Mouse (Mus musculus): Measurements from ENCODE around the gene Baz2b. TPM values are rescaled to one million over a fixed set of nuclear protein-coding genes. Genes with fewer than 3 reads are reported as not detected.

Gene Baz2b
- polyA plus RNA-seq, 1 experiment: 17.1 TPM

DNA sequence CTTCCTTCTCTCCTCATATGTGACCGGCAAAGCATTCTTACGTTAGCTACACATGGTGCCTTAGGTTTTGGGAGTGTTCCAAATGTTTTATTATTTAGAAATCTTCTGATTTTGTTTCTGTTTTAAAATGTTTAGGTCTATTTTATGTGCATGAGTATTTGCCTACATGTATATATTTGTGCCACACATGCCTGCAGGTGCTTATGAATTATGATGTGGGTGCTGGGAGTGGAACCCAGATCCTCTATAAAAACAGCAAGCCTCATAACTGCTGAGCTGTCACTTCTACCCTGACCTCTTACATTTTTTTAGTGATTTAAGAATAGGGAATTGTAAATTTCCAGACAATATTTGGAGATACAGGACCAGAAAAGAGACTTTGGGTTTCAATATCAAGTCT is 12.3 kb upstream of the Baz2b start:
- Histone ChIP-seq H3K4me1 (peaks cover 57% of the 10 kb centered on the region), H3K27me3 (replicated peaks) (no peaks in the 10 kb centered on the region), H3K36me3 (replicated peaks; ENCODE audit: low read length) (peaks cover 42% of the 10 kb centered on the region), H3K9me3 (no peaks in the 10 kb centered on the region), H3K4me3 (replicated peaks) (no peak overlapping the region)
- TF ChIP-seq GATA1 (IDR thresholded peaks at IDR 0.05; ENCODE audit: borderline replicate concordance, low read length) (no peak), FLI1 (IDR thresholded peaks at IDR 0.05; ENCODE audit: low read length) (no peak)

DNA sequence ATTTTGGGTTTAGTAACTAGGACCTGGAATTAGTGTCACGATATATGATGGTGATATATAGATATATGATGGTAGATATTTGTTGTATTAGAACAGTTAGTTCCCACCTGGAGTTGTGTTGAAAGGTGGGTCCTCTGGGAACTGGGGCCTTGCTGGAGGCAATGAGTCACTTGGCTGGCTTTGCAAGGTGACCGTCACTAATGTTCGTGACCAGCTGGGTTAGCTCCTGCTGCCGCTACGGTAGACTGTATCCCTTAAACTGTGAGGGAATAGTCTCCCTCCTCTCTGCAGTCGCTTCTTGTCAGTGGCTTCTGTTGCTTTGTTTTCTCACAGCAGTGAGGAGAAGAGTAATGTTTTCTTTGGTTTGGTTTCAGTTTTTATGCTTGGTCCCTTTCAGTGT is 11.6 kb upstream of the Baz2b start:
- TF ChIP-seq GATA1 (IDR thresholded peaks at IDR 0.05; ENCODE audit: borderline replicate concordance, low read length) (no peak), FLI1 (IDR thresholded peaks at IDR 0.05; ENCODE audit: low read length) (no peak)
- Histone ChIP-seq H3K4me3 (replicated peaks) (peak overlapping the region; percentile 2), H3K9me3 (no peaks in the 10 kb centered on the region), H3K36me3 (replicated peaks; ENCODE audit: low read length) (peaks cover 46% of the 10 kb centered on the region), H3K4me1 (peaks cover 63% of the 10 kb centered on the region), H3K27me3 (replicated peaks) (no peaks in the 10 kb centered on the region)

DNA sequence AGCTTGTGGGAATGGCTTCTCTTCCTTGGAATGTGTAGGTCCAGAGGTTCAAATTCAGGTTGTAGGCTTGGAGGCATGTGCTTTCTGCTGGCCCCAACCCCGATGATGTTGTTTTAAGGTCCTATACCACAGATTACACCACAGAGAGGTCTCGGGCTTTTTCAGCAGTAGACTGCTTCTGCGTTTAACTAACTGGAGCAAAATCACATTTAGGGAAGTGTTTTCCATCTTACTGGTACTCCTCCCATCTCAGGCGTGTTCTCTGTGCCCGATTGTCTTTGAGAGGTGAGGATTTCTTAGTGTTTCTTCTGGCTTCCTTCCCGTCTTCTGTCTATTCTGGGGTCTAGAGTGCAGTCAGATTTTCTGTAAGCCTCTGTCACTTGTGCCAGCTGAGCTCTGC is 8.0 kb upstream of the Baz2b start:
- Histone ChIP-seq H3K4me1 (peaks cover 69% of the 10 kb centered on the region), H3K4me3 (replicated peaks) (no peak overlapping the region), H3K27me3 (replicated peaks) (no peaks in the 10 kb centered on the region), H3K36me3 (replicated peaks; ENCODE audit: low read length) (peaks cover 62% of the 10 kb centered on the region), H3K9me3 (no peaks in the 10 kb centered on the region)
- TF ChIP-seq FLI1 (IDR thresholded peaks at IDR 0.05; ENCODE audit: low read length) (no peak), GATA1 (IDR thresholded peaks at IDR 0.05; ENCODE audit: borderline replicate concordance, low read length) (no peak)

DNA sequence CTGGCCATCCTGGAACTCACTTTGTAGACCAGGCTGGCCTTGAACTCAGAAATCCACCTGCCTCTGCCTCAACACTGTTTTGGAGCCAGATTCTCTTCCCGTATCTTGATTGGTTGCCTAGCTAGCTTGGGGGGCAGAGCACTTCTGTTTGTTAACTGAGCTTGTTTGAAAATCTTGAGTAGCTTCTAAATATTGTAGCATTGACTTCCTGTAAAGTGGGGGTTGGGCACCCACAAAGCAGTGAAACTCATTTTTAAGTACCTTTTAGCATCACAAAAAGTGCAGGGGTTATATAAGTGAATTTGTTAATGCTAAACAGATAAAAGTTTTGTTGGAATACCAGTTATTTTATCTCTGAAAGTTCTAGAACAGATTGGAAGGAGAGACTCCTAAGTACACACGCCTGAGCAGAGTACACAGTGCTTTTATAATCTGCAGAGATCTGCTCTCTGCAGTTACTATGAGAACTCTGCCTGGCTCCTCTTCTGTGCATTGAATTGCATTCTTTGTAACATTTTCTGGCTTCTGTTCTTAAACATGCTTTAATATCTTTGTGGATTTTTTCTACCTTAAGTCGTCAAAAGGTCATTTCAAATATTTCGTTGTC is 7.0 kb upstream of the Baz2b start:
- H3K4me1 ChIP-seq: peaks cover 71% of the 10 kb centered on the region
- H3K27me3 ChIP-seq (replicated peaks): no peaks in the 10 kb centered on the region
- no peak overlapping the region for H3K4me3 ChIP-seq (replicated peaks)
- TF ChIP-seq GATA1 (IDR thresholded peaks at IDR 0.05; ENCODE audit: borderline replicate concordance, low read length) (no peak), FLI1 (IDR thresholded peaks at IDR 0.05; ENCODE audit: low read length) (no peak)
- peaks cover 70% of the 10 kb centered on the region for H3K36me3 ChIP-seq (replicated peaks; ENCODE audit: low read length)
- no peaks in the 10 kb centered on the region for H3K9me3 ChIP-seq

DNA sequence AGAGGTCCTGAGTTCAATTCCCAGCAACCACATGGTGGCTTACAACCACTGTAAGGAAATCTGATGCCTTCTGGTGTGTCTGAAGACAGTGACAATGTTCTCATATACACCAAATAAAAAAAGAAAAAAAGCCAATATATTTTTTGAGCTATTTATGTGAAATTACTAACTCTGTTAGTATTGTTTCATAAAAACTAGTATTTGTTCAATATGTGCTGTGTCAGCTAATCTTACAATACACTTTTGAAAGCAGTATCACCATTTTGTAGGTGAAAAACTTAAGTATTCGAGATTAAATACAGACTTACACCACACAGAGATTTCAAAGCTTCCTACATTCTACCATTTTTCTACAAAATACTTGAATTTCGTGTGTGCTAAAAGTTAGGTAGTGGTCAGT is 5.0 kb upstream of the Baz2b start:
- TF ChIP-seq GATA1 (IDR thresholded peaks at IDR 0.05; ENCODE audit: borderline replicate concordance, low read length) (no peak), FLI1 (IDR thresholded peaks at IDR 0.05; ENCODE audit: low read length) (no peak)
- no peaks in the 10 kb centered on the region for H3K9me3 ChIP-seq
- no peaks in the 10 kb centered on the region for H3K27me3 ChIP-seq (replicated peaks)
- H3K4me1 ChIP-seq: peaks cover 72% of the 10 kb centered on the region
- peaks cover 70% of the 10 kb centered on the region for H3K36me3 ChIP-seq (replicated peaks; ENCODE audit: low read length)
- H3K4me3 ChIP-seq (replicated peaks): no peak overlapping the region

DNA sequence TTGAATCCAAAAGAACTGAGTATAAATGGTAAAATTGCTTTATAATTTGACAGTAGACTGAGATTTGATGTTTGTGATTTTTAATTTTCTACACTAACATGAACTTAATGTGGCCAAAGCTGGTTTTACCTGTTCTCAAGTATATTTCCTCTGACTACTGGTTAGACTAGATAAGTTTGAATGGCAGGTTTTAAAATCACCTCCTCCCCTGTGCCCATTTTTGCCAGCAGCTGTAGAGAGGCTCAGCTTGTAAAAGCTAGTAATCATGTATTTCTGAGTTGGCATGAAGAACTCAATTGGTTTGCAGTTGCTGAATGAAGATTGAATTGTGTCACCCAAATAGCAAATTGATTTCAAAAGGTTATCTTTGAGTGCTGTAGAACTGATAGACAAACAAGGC is 2.8 kb upstream of the Baz2b start:
- no peaks in the 10 kb centered on the region for H3K9me3 ChIP-seq
- peaks cover 69% of the 10 kb centered on the region for H3K4me1 ChIP-seq
- H3K27me3 ChIP-seq (replicated peaks): no peaks in the 10 kb centered on the region
- TF ChIP-seq GATA1 (IDR thresholded peaks at IDR 0.05; ENCODE audit: borderline replicate concordance, low read length): no peak
- no peak for TF ChIP-seq FLI1 (IDR thresholded peaks at IDR 0.05; ENCODE audit: low read length)
- no peak overlapping the region for H3K4me3 ChIP-seq (replicated peaks)
- peaks cover 54% of the 10 kb centered on the region for H3K36me3 ChIP-seq (replicated peaks; ENCODE audit: low read length)

DNA sequence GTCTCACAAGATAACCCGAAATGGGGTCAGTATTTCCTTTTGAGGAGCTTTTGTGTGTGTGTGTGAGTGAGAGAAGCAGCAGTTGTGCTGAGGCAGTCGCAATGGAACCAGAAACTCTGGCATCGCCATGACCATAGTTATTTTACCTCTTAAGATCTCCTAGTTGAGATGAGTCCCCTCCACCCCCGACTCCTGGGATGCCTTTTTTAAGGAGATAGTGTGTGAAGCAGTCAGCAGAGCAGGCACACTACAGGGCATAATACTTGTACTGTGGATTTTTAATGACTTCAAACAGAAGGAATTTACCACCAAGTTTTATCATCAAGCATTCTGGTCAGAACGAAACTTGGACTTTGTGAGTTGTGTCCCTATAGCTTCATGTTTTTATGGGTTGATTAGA is 1.2 kb upstream of the Baz2b start:
- Histone ChIP-seq H3K9me3 (no peaks in the 10 kb centered on the region), H3K27me3 (replicated peaks) (no peaks in the 10 kb centered on the region), H3K4me1 (peaks cover 59% of the 10 kb centered on the region), H3K36me3 (replicated peaks; ENCODE audit: low read length) (peaks cover 58% of the 10 kb centered on the region), H3K4me3 (replicated peaks) (peak overlapping the region; percentile 99)
- TF ChIP-seq FLI1 (IDR thresholded peaks at IDR 0.05; ENCODE audit: low read length): no peak
- no peak for TF ChIP-seq GATA1 (IDR thresholded peaks at IDR 0.05; ENCODE audit: borderline replicate concordance, low read length)

DNA sequence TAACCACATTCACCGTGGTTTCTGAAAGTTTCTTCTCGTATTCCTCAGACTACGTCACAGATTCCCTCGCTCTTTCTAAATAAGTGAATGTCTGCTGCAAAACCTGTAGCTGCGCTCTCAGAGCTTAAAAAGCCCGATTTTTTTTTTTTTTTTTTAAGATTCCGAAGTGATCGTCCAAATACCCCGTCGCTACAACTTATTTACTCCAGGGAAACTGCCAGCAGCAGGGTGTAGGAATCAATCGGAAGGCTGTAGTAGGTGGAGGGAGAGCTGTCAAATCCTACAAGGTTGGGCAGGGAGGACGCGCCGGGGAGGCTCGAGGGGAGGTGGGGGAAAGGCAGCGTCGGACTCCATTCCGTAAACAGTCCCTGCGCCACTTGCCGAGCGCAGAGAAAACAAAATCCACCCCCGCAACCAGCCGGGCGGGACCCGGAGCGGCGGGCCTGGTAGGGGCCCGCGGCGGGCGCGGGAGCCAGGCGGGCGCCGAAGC is 472 bp downstream of the Baz2b start:
- no peaks in the 10 kb centered on the region for H3K27me3 ChIP-seq (replicated peaks)
- TF ChIP-seq FLI1 (IDR thresholded peaks at IDR 0.05; ENCODE audit: low read length) (no peak), GATA1 (IDR thresholded peaks at IDR 0.05; ENCODE audit: borderline replicate concordance, low read length) (no peak)
- H3K4me1 ChIP-seq: peaks cover 62% of the 10 kb centered on the region
- no peaks in the 10 kb centered on the region for H3K9me3 ChIP-seq
- peak overlapping the region; percentile 99 for H3K4me3 ChIP-seq (replicated peaks)
- H3K36me3 ChIP-seq (replicated peaks; ENCODE audit: low read length): peaks cover 57% of the 10 kb centered on the region

DNA sequence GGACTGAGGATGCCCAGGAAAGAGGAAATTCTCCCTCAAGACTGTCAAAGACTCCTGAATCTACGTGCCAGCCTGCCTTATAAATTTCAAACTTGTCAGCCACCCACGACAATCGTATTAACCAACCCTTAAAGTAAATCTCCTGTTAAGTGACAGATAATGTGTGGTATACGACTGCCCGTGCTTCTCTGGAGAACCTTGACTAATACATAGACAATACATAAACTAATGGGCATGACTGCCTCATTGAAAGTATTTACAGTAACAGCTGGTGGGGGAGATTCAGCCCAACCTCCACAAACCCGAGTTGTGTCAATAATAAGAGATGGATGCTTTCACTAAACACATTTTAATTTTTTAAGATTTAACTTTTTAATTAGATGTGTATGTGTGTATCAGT is 3.8 kb downstream of the Baz2b start:
- TF ChIP-seq FLI1 (IDR thresholded peaks at IDR 0.05; ENCODE audit: low read length): no peak
- TF ChIP-seq GATA1 (IDR thresholded peaks at IDR 0.05; ENCODE audit: borderline replicate concordance, low read length): no peak
- Histone ChIP-seq H3K4me1 (peaks cover 61% of the 10 kb centered on the region), H3K4me3 (replicated peaks) (no peak overlapping the region), H3K9me3 (no peaks in the 10 kb centered on the region), H3K36me3 (replicated peaks; ENCODE audit: low read length) (peaks cover 28% of the 10 kb centered on the region), H3K27me3 (replicated peaks) (no peaks in the 10 kb centered on the region)

DNA sequence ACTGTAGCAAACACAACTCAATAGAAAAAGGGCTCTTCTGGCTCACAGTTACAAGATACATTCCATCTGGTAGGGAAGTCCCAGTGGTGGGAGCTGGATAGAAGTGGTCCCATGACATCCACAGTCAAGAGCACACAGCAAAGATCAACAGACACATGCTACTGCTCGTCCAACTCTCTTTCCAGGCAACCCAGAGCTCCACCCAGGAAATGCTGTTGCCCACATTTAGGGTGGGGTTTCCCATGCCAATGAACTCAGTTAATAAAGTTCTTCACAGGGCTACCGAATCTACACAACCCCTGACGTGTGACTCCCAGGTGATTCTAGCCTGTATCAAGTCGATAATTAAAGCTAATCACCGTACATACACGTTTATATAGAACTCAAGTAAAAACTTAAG is 5.5 kb downstream of the Baz2b start:
- Histone ChIP-seq H3K4me3 (replicated peaks) (peak overlapping the region; percentile 62), H3K36me3 (replicated peaks; ENCODE audit: low read length) (peaks cover 27% of the 10 kb centered on the region), H3K9me3 (no peaks in the 10 kb centered on the region), H3K4me1 (peaks cover 74% of the 10 kb centered on the region), H3K27me3 (replicated peaks) (no peaks in the 10 kb centered on the region)
- TF ChIP-seq GATA1 (IDR thresholded peaks at IDR 0.05; ENCODE audit: borderline replicate concordance, low read length) (no peak), FLI1 (IDR thresholded peaks at IDR 0.05; ENCODE audit: low read length) (no peak)

Measured in megakaryocyte, embryonic 14.5 days (primary cell).